Mouse (Mus musculus): ENCODE measurements around the gene Ak5. TPM values are rescaled to one million over a fixed set of nuclear protein-coding genes. Genes with fewer than 3 reads are reported as not detected.
"Not testable (repeated sequence)": the region's sequence is repeated elsewhere in the genome, so short reads cannot be mapped to it uniquely, and the experiment has no call there.

Gene Ak5
- polyA plus RNA-seq, 1 experiment from 2014 or later = 3.7 TPM

DNA sequence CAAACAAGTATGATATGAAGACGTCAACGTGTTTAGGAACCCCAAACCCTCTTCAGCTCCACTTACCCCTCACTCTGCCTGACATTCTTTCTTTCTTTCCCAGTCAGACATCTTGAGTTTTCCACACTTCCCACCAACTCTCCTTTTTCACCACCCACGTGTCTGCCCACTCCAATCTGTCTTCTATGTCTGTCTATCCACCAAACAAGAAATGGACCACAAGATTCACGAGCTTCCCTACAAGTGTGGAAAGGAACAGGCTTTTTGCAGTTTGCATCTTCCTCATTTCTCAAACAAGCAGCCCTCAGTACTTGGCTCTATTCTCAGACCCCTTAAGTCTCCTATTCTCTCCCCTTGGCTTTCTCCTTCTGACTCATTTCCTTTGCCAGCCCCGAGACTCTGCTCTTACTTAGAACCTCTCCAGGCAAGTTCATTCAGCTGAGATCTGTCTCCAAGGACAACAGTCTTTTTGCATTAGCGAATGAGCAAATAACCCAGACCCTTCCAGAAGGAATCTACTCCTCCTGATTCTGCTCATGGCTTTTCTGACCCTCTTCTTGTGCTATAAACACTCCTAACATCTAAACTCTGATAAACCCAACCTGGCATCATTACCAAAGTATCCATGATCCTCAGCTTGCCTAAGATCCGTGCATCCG is 75.3 kb downstream of the Ak5 start:
- Histone ChIP-seq H3K9me3 (ENCODE audit: low read length) (no peaks in the 10 kb centered on the region), H3K9ac (replicated peaks; ENCODE audit: low read length) (no peak overlapping the region), H3K4me3 (ENCODE audit: low read length) (no peak overlapping the region), H3K4me1 (ENCODE audit: insufficient read depth, low read length) (no peaks in the 10 kb centered on the region), H3K27me3 (ENCODE audit: insufficient read depth, low read length) (no peaks in the 10 kb centered on the region), H3K27ac (ENCODE audit: low read length) (no peak overlapping the region), H3K4me2 (replicated peaks; ENCODE audit: low read depth, low read length) (no peak overlapping the region), H3K36me3 (ENCODE audit: insufficient read depth, low read length) (no peaks in the 10 kb centered on the region)
- no peak for ATAC-seq (ENCODE audit: low FRiP score, low TSS enrichment)
- WGBS = 63% methylated on average over 8 of the region's 8 CpGs

DNA sequence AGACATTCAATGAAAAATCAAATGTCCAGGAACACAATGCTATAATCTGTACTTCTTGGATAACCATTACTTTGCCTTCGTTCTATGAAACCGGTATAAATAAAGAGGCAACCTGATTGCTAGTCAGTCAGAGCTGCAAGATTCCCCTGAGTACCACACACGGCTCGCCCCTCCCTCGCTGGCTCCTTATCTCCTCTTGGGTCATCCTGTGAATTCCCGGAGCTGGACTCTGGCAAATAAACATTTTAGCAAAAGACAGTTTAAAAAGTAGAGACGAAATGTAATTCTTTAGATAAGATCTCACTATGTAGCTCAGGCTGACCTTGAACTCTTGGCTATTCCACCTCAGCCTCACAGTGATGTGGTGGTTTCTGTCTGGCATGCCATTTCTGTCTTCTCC is 77.7 kb downstream of the Ak5 start:
- Histone ChIP-seq H3K27ac (ENCODE audit: low read length) (no peak overlapping the region), H3K36me3 (ENCODE audit: insufficient read depth, low read length) (no peaks in the 10 kb centered on the region), H3K4me1 (ENCODE audit: insufficient read depth, low read length) (no peaks in the 10 kb centered on the region), H3K9me3 (ENCODE audit: low read length) (no peaks in the 10 kb centered on the region), H3K27me3 (ENCODE audit: insufficient read depth, low read length) (no peaks in the 10 kb centered on the region), H3K4me3 (ENCODE audit: low read length) (no peak overlapping the region), H3K4me2 (replicated peaks; ENCODE audit: low read depth, low read length) (no peak overlapping the region), H3K9ac (replicated peaks; ENCODE audit: low read length) (no peak overlapping the region)
- no peak for ATAC-seq (ENCODE audit: low FRiP score, low TSS enrichment)
- 66% methylated on average over 7 of the region's 7 CpGs for WGBS

DNA sequence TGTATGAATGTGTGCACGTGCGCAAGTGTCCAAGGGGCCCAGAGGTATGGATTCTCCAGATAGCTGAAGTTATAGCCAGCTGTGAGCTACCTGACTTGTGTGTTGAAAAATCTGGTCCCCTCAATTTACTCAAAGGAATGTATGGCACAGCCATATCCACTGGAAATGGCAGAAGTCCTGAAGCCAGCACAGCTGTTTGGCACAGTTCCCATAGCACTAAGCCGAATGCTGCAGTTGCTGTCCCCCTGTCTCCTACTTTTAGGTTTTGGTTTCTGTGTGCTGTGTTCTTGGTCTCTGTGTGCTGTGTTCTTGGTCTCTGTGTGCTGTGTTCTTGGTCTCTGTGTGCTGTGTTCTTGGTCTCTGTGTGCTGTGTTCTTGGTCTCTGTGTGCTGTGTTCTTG is 79.1 kb downstream of the Ak5 start:
- H3K27ac ChIP-seq (ENCODE audit: low read length); H3K4me1 ChIP-seq (ENCODE audit: insufficient read depth, low read length); H3K36me3 ChIP-seq (ENCODE audit: insufficient read depth, low read length); H3K27me3 ChIP-seq (ENCODE audit: insufficient read depth, low read length); H3K4me2 ChIP-seq (replicated peaks; ENCODE audit: low read depth, low read length); H3K4me3 ChIP-seq (ENCODE audit: low read length); H3K9me3 ChIP-seq (ENCODE audit: low read length); ATAC-seq (ENCODE audit: low FRiP score, low TSS enrichment); H3K9ac ChIP-seq (replicated peaks; ENCODE audit: low read length): not testable (repeated sequence)
- WGBS = 88% methylated on average over 3 of the region's 3 CpGs

DNA sequence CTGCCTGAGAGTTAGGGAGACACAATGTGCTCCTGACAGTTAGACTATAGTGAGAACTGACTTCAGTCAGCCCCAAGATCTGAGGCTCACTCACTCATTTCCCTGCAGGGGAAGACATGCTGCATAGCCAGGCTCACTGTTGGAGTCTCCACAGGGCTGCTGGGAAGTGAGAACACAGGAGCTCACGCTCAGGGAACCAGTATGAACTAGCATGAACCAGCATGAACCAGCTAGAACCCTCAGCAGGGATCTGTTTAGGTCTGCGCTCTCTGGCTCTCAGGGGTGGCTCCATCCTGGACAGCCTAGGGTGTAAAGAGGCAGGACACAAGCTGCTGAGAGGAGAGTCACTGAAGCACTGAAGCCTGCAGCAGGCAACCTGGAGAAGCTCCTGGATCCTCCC is 81.2 kb downstream of the Ak5 start:
- ATAC-seq (ENCODE audit: low FRiP score, low TSS enrichment) = peak; percentile 79; the same call in 1 of the 2 replicates
- no peak overlapping the region for H3K4me2 ChIP-seq (replicated peaks; ENCODE audit: low read depth, low read length)
- no peak overlapping the region for H3K4me3 ChIP-seq (ENCODE audit: low read length)
- no peaks in the 10 kb centered on the region for H3K4me1 ChIP-seq (ENCODE audit: insufficient read depth, low read length)
- no peaks in the 10 kb centered on the region for H3K27me3 ChIP-seq (ENCODE audit: insufficient read depth, low read length)
- H3K9me3 ChIP-seq (ENCODE audit: low read length) = no peaks in the 10 kb centered on the region
- WGBS = 81% methylated on average over 2 of the region's 2 CpGs
- H3K36me3 ChIP-seq (ENCODE audit: insufficient read depth, low read length) = no peaks in the 10 kb centered on the region
- no peak overlapping the region for H3K9ac ChIP-seq (replicated peaks; ENCODE audit: low read length)
- H3K27ac ChIP-seq (ENCODE audit: low read length) = no peak overlapping the region

DNA sequence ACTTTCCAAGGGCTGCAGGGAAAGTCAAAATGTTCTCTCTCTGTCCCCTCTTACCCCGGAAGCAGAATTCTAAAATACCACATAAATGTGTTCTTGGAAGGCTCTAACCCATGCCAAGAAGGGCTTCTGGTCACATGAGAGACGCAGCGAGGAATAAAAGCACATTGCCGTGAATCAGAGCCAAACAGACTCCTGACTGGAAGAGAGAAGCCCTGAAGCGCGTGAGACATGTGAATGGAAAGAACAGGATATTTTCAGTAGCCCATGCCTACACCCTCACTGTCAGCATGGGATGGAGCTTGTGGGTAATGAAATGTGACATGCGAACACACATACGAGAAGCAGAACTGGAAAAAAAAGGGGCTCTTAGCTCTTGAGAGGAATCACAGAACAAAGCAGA is 82.0 kb downstream of the Ak5 start:
- H3K27ac ChIP-seq (ENCODE audit: low read length) = no peak overlapping the region
- no peak overlapping the region for H3K9ac ChIP-seq (replicated peaks; ENCODE audit: low read length)
- H3K4me1 ChIP-seq (ENCODE audit: insufficient read depth, low read length) = no peaks in the 10 kb centered on the region
- 84% methylated on average over 8 of the region's 8 CpGs for WGBS
- no peak for ATAC-seq (ENCODE audit: low FRiP score, low TSS enrichment)
- no peak overlapping the region for H3K4me3 ChIP-seq (ENCODE audit: low read length)
- H3K4me2 ChIP-seq (replicated peaks; ENCODE audit: low read depth, low read length) = no peak overlapping the region
- no peaks in the 10 kb centered on the region for H3K9me3 ChIP-seq (ENCODE audit: low read length)
- H3K27me3 ChIP-seq (ENCODE audit: insufficient read depth, low read length) = no peaks in the 10 kb centered on the region
- H3K36me3 ChIP-seq (ENCODE audit: insufficient read depth, low read length) = no peaks in the 10 kb centered on the region

DNA sequence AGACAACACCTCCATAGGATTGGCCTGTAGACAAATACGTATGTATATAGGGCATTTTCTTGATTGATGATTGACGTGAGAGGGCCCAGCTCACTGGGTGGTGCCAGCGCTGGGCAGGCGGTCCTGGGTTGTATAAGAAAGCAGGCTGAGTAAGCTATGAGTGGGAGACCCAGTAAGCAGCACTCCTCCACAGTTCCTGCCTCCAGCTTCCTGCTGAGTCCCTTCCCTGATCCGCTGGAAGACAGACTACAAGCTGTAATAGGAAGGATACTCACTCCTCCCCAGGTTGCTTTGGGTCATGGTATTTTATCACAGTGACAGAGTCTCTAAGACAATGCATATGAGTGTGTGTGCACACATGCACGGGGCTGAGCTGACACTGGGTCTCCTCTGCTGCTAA is 82.6 kb downstream of the Ak5 start:
- Histone ChIP-seq H3K4me1 (ENCODE audit: insufficient read depth, low read length) (no peaks in the 10 kb centered on the region), H3K27ac (ENCODE audit: low read length) (no peak overlapping the region), H3K36me3 (ENCODE audit: insufficient read depth, low read length) (no peaks in the 10 kb centered on the region), H3K9ac (replicated peaks; ENCODE audit: low read length) (no peak overlapping the region), H3K9me3 (ENCODE audit: low read length) (no peaks in the 10 kb centered on the region), H3K27me3 (ENCODE audit: insufficient read depth, low read length) (no peaks in the 10 kb centered on the region), H3K4me3 (ENCODE audit: low read length) (no peak overlapping the region), H3K4me2 (replicated peaks; ENCODE audit: low read depth, low read length) (no peak overlapping the region)
- peak; percentile 57; the same call in 1 of the 2 replicates for ATAC-seq (ENCODE audit: low FRiP score, low TSS enrichment)
- WGBS = 47% methylated on average over 6 of the region's 6 CpGs

DNA sequence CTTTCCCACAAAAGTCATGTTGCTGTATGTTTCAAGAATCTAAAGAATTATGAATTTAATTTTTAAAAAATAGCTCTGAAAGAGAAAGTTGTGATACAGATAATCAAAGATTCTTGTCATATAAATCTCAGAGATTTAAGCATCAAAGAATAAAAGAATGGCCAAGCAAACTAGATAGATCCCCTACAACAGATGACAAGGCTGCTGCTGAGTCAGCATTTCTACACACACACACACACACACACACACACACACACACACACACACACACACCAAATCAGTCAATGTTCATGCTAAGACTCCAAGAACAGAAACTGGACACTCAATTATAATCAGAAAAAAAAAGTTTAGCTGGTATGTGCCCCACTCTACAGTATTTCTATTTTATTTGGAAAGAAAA is 85.1 kb downstream of the Ak5 start:
- Histone ChIP-seq H3K4me2 (replicated peaks; ENCODE audit: low read depth, low read length) (no peak overlapping the region), H3K9ac (replicated peaks; ENCODE audit: low read length) (no peak overlapping the region), H3K27me3 (ENCODE audit: insufficient read depth, low read length) (no peaks in the 10 kb centered on the region), H3K36me3 (ENCODE audit: insufficient read depth, low read length) (no peaks in the 10 kb centered on the region), H3K4me1 (ENCODE audit: insufficient read depth, low read length) (no peaks in the 10 kb centered on the region), H3K9me3 (ENCODE audit: low read length) (no peaks in the 10 kb centered on the region), H3K27ac (ENCODE audit: low read length) (no peak overlapping the region), H3K4me3 (ENCODE audit: low read length) (no peak overlapping the region)
- no peak for ATAC-seq (ENCODE audit: low FRiP score, low TSS enrichment)

DNA sequence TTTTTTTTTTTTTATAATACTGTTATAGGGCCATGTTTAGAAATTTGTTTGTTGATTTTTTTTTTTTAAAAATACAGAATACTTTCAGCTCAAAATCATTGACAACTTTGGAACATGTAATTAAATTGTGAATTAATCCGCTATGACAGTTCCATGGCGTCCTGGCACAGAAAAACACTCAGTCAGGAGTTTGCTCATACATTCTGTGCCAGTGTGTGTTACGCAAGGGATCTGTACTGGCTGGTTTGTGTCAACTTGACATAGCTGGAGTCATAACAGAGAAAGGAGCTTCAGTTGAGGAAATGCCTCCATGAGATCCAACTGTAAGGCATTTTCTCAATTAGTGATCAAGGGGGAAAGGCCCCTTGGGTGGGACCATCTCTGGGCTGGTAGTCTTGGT is 86.3 kb downstream of the Ak5 start:
- not testable (repeated sequence) for H3K27me3 ChIP-seq (ENCODE audit: insufficient read depth, low read length)

DNA sequence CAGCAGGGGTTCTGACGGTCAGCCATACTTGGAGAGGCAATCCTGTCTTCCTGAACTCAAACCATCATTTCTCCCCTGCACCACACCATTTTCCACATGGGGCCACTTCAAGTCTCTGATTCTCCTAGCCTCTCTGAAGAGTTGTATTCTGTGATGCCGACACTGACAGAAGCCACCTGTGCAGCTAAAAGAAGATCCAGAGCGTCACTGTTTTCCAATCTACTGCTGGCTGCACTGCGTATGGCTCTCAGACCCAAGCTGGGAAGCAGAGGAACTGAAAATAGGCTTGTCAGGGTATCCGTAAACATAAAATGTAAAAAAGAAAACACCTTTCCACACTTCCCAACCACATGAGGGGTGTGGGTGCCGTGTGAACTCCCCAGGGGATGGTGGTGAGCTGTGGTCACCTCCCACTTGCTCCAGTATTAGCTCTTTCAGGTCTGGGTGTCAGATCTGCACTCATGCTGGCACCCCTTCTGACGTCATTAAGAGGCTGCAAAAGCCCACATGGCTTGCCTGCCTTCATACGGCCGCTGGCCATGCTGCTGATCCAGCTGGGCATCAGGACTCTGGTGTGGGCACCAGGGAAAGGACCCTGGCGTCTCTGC is 88.1 kb downstream of the Ak5 start:
- WGBS = 56% methylated on average over 10 of the region's 10 CpGs
- Histone ChIP-seq H3K27me3 (ENCODE audit: insufficient read depth, low read length) (no peaks in the 10 kb centered on the region), H3K9ac (replicated peaks; ENCODE audit: low read length) (no peak overlapping the region), H3K4me1 (ENCODE audit: insufficient read depth, low read length) (no peaks in the 10 kb centered on the region), H3K36me3 (ENCODE audit: insufficient read depth, low read length) (no peaks in the 10 kb centered on the region), H3K4me3 (ENCODE audit: low read length) (no peak overlapping the region), H3K4me2 (replicated peaks; ENCODE audit: low read depth, low read length) (no peak overlapping the region), H3K27ac (ENCODE audit: low read length) (no peak overlapping the region), H3K9me3 (ENCODE audit: low read length) (no peaks in the 10 kb centered on the region)
- no peak for ATAC-seq (ENCODE audit: low FRiP score, low TSS enrichment)

More for the DNA sequence above, 86.3 kb downstream of the Ak5 start:
- WGBS = 91% methylated on average over 3 of the region's 3 CpGs
- not testable (repeated sequence) for H3K36me3 ChIP-seq (ENCODE audit: insufficient read depth, low read length); H3K27ac ChIP-seq (ENCODE audit: low read length); H3K9ac ChIP-seq (replicated peaks; ENCODE audit: low read length); H3K4me2 ChIP-seq (replicated peaks; ENCODE audit: low read depth, low read length); ATAC-seq (ENCODE audit: low FRiP score, low TSS enrichment); H3K4me3 ChIP-seq (ENCODE audit: low read length); H3K4me1 ChIP-seq (ENCODE audit: insufficient read depth, low read length); H3K9me3 ChIP-seq (ENCODE audit: low read length)

DNA sequence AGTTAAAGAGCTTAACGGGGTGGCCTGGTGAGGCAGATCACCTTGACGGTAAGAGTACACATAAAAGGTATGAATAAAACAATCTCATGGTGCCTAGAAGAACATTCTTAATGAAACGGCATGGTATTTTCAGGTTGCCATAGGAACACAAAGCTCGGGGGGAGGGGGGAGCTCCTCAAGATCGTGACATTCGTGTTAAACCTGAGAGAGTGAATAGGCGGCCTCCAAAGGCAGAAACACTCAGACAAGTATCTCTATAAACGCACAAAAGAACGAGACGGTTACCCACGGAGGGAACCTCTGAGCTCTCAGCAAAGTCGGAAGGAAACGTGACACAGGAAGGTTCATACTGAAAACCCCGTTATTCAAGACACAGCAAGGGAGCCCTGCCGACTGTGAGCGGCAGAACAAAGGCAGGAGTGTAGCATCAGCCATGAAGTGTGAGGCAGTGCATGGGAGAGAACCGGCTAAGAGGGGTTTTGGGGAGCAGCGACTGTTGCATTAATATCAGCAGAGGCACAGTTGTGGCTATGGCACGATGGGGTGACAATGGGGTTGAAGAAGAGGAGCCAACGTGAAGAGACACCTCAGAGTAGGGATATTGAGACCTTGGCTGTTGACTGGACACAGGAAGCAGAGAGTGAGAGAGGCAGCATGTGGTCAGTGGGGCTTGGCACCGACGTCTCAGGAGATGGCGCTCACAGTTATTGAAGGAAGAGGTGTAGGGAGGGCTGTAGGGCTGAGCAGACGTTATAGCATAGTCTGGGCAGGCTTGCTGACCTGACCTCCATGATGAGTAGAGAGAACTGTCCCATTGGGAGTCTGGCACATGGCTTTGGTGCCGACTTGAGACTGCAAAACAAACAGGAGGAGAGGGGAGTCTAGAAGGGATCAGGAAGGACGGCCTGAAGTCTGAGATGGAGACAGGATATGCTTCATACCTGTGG is 89.6 kb downstream of the Ak5 start:
- no peak for ATAC-seq (ENCODE audit: low FRiP score, low TSS enrichment)
- no peaks in the 10 kb centered on the region for H3K9me3 ChIP-seq (ENCODE audit: low read length)
- H3K4me3 ChIP-seq (ENCODE audit: low read length) = no peak overlapping the region
- H3K4me2 ChIP-seq (replicated peaks; ENCODE audit: low read depth, low read length) = no peak overlapping the region
- H3K4me1 ChIP-seq (ENCODE audit: insufficient read depth, low read length) = no peaks in the 10 kb centered on the region
- no peaks in the 10 kb centered on the region for H3K27me3 ChIP-seq (ENCODE audit: insufficient read depth, low read length)
- 78% methylated on average over 26 of the region's 26 CpGs for WGBS
- H3K27ac ChIP-seq (ENCODE audit: low read length) = no peak overlapping the region
- no peaks in the 10 kb centered on the region for H3K36me3 ChIP-seq (ENCODE audit: insufficient read depth, low read length)
- no peak overlapping the region for H3K9ac ChIP-seq (replicated peaks; ENCODE audit: low read length)
